Mouse (Mus musculus): Measurements from ENCODE around the gene Tas1r1.

Tas1r1 gene

DNA sequence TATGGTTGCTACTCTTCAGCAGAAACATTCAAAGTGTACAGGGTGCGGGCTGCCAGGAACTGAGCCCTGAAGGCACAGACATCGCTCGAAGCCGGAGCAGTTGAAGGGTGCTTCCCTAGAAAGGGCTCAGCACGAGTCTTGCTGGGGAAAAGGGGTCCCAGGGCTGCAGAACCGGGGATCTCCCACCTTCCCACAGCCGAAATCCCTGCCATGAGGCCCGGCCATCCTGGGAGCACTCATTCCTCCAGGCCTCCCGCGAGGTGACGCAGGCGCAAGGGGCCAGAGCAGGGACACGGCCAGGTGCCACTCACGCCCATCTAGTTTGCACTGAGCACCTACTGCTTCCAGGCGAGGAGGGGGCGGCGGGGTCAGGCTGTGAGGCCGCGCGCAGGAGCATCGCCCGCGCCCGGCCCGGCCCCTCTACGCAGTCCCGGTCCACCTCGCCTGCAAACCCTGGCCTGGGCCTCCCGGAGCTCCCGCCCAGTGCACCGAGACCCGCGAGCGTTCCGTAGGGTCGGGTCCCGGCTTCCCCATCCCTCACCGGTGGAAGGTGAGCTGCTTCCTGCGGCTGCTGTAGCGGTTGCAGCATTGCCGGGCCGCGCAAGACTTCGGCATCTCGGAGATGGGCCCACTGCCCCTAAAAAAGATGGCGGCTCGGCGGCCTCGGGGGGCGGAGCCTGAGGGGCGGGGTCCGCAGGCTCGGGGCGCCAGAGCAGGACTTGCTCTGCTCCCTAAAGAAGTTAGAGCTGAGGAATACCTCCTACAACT is 49.8 kb downstream of the Tas1r1 start, which contains the start of gene Thap3:
Gene Thap3, minus strand, starts transcription at position 656 of the 768 bp plus-strand sequence.
- in situ Hi-C loops (cut with MboI, MseI) = no loop called here

DNA sequence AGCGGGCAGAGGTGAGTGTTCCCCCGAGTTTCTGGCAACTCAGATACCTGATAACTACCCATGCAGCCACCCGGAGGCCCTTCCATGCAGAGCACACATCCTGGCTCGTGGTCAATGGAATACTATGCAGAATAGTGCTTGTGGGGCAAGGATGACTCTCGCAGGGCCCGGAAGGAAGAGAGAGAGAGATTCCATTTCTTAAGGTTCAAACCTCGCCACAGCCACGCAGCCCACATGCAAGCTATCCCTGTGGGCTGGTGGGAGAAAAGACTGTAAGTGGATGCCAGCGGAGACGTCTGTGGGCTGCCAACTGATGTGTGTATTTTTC is 50.4 kb downstream of the Tas1r1 start:
- in situ Hi-C loops (cut with MboI, MseI) = no loop called here

DNA sequence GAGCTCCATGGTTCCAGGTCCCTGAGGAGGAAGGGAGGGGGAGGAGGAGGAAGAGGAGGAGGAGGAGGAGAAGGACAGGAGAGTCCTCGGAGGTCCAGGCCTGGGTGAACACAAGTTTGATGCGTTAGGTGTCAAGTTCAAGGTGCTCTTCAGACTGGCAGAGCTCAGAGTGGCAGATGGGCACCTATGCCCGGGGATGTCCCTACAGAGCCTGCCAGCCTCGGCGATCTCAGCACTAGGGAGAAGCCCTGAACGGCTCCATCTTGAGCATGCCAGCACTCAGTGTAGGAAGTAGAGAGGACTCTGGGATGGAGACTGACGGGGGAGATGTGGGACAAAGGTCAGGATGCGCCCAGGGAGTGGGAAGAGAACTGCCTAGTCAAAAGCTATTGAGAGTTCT is 51.7 kb downstream of the Tas1r1 start:
- in situ Hi-C loops (cut with MboI, MseI) = no loop called here

DNA sequence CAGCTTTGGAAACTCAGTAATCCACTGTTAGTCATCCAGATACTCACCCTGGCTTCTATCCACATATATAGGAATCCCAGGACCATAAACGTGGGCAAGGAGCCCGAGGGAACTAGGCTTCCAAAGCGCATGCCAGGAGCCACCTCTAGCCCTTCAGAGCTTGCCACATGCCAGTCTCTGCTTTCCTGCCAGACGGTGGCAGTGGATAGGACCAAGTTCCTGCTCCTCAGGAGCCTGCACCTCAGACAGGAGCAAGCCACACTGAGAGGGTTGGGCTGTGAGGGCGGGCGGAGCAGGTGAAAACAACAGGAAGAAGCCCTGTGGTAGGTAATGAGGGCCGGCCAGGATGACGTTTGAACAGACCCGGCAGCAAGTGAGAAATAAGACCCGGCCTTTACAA is 52.5 kb downstream of the Tas1r1 start:
- in situ Hi-C loops (cut with MboI, MseI) = no loop called here

DNA sequence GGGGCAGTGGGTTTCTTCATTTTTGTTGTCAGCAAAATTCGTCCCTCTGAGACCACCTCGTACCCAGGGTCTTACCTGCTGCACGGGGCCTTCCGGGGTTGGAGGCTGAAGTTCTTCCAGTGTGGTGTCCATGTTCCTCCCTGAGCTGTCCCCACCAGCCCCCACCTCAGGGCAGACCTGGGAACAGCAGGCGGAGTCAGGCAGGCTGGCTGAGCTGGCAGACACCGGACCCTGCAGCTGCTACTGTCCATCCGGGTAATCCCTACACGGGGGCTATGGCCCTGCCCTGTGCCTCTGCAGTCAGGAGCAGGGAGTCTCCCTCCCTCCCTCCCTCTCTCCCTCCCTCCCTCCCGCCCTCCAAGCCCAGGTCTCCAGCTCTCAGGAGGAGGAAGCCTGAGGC is 54.8 kb downstream of the Tas1r1 start:
- in situ Hi-C loops (cut with MboI, MseI) = no loop called here

DNA sequence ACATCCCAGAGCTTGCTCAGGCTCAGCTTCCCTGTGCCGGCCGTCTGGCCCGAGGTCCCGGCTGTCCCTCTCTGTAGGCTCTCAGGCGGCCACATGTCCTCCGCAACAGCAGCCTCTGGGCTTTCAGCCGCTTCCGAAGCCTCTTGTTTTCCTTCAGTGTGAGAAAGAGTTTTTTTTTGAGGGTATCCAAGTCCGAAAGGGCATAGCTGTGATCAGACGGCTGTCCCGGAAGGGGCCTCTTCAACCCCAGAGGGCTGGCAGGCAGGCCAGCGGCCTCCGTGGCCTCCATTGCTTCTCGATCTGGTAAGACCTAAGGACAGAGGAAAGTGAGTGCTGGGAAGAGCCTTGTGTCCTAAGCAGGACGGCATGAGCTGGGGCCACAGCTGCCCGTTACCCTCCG is 55.3 kb downstream of the Tas1r1 start:
- in situ Hi-C loops (cut with MboI, MseI) = no loop called here

DNA sequence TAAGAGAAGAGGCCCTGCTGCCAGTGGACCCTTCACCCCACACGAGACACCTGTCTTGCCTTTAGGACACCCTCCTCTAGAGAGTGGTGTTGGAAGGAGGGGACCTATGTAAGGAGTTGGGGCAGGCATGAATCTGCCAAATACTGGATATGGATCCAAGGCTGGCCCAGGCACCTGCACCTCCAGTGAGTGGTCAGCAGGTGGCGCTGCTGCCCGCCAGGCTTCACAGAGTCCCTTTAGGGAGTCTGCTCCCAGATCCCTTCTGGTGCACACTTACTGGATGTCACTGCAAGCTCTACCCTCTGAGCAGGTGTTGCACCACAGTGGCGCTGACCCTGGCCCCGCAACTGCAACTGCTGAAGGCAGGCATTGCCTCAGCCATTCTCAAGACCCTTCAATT is 57.0 kb downstream of the Tas1r1 start:
- in situ Hi-C loops (cut with MboI, MseI) = no loop called here

DNA sequence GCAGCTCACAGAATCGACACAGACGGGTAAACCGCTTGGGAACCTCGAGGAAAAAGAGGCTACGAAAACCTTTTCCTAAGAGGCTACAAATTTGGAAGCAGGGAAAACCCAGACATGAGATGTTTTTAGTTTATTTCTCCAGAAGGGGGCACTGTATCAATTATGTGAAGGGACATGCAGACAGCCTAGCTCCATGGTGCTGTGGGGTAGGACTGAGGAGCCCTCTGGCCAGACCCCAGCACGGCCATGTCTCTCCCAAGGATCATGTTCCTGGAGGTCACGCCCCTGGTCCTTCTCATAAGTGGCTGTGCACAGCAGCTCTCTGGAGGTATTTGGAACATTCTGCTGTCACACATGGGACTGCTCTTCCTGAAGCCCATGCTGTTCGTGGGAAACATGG is 57.7 kb downstream of the Tas1r1 start:
- in situ Hi-C loops (cut with MboI, MseI) = no loop called here
